Mouse (Mus musculus) MEL (cell line): ENCODE measurements around the gene Rps6ka1. TPM values are rescaled to one million over a fixed set of nuclear protein-coding genes. Genes with fewer than 3 reads are reported as not detected.
"Not testable (repeated sequence)": the region's sequence is repeated elsewhere in the genome, so short reads cannot be mapped to it uniquely, and the experiment has no call there.

Experiments
- DNase-seq: peaks from one replicate; pipeline ENCODE4 v3.0.0; 2011; ENCODE audit warnings: low read depth, low spot score
- H3K27ac ChIP-seq: 2 replicates; pipeline ENCODE4 v1.5.1; 2012; ENCODE audit warnings: low read depth, mild to moderate bottlenecking, control low read depth, low read length, moderate library complexity; ENCODE audit not compliant: control insufficient read depth
- H3K27me3 ChIP-seq, 2 experiments: fragments of 150-350 bp in 1 of 2; sonication (generic) in 1 of 2; 2 replicates each; pipeline ENCODE4 v1.6.1; 2012; ENCODE audit warnings: low read length in 2 of 2, mild to moderate bottlenecking in 2 of 2, improper control_type of control experiment in 1 of 2, moderate library complexity in 1 of 2; ENCODE audit not compliant: insufficient read depth in 2 of 2, control insufficient read depth in 1 of 2
- H3K36me3 ChIP-seq, 2 experiments: 2 replicates each; pipeline ENCODE4 v1.6.1; 2012 to 2014; ENCODE audit warnings: low read length in 2 of 2, improper control_type of control experiment in 1 of 2, inconsistent platforms in 1 of 2, mild to moderate bottlenecking in 1 of 2; ENCODE audit not compliant: insufficient read depth in 2 of 2, control insufficient read depth in 1 of 2
- H3K4me1 ChIP-seq, 2 experiments: fragments of 150-350 bp in 1 of 2; sonication (generic) in 1 of 2; 2 replicates each; pipeline ENCODE4 v1.6.1; 2012; ENCODE audit warnings: low read length in 2 of 2, improper control_type of control experiment in 1 of 2, mild to moderate bottlenecking in 1 of 2; ENCODE audit not compliant: insufficient read depth in 2 of 2, control insufficient read depth in 1 of 2
- H3K4me3 ChIP-seq, 2 experiments: fragments of 150-350 bp in 1 of 2; sonication (generic) in 1 of 2; 2 replicates each; pipeline ENCODE4 v1.5.1; 2012; ENCODE audit warnings: low read depth in 2 of 2, low read length in 2 of 2, mild to moderate bottlenecking in 2 of 2, moderate library complexity in 2 of 2, control low read depth in 1 of 2, improper control_type of control experiment in 1 of 2; ENCODE audit not compliant: control insufficient read depth in 1 of 2, insufficient read depth in 1 of 2
- H3K79me2 ChIP-seq: 2 replicates; pipeline ENCODE4 v1.6.1; 2012; ENCODE audit warnings: mild to moderate bottlenecking, low read length, moderate library complexity; ENCODE audit not compliant: control insufficient read depth, poor library complexity, insufficient read depth
- H3K9ac ChIP-seq: 2 replicates; pipeline ENCODE4 v1.6.1; 2012; ENCODE audit warnings: low read depth, mild to moderate bottlenecking, control low read depth, low read length, moderate library complexity; ENCODE audit not compliant: control insufficient read depth, poor library complexity, severe bottlenecking
- H3K9me3 ChIP-seq: fragments of 150-350 bp; sonication (generic); replicated peaks from 2 replicates; pipeline ENCODE4 v1.6.1; 2012; ENCODE audit warnings: mild to moderate bottlenecking, low read length, improper control_type of control experiment, moderate library complexity; ENCODE audit not compliant: insufficient read depth
- BHLHE40 ChIP-seq: IDR thresholded peaks from 2 replicates; pipeline ENCODE4 v1.6.1; 2012; ENCODE audit warnings: low read depth, mild to moderate bottlenecking, inconsistent platforms, low read length, improper control_type of control experiment, borderline replicate concordance
- CHD1 ChIP-seq: IDR thresholded peaks from 2 replicates; pipeline ENCODE4 v1.6.1; 2012; ENCODE audit warnings: low read depth, mild to moderate bottlenecking, inconsistent platforms, low read length, improper control_type of control experiment
- CTCF ChIP-seq, 3 experiments: IDR thresholded peaks in 2 of 3; conservative IDR thresholded peaks in 1 of 3; 2 replicates each; pipeline ENCODE4 v1.5.1; 2011 to 2012; ENCODE audit warnings: low read length in 3 of 3, low read depth in 2 of 3, mild to moderate bottlenecking in 2 of 3, improper control_type of control experiment in 1 of 3, inconsistent platforms in 1 of 3, mixed read lengths in 1 of 3, moderate library complexity in 1 of 3; ENCODE audit not compliant: control insufficient read depth in 1 of 3, insufficient read depth in 1 of 3, poor library complexity in 1 of 3, severe bottlenecking in 1 of 3
- GABPA ChIP-seq: IDR thresholded peaks from 2 replicates; pipeline ENCODE4 v1.6.1; 2012; ENCODE audit warnings: low read depth, mild to moderate bottlenecking, inconsistent platforms, low read length, improper control_type of control experiment, moderate library complexity
- HCFC1 ChIP-seq: IDR thresholded peaks from 2 replicates; pipeline ENCODE4 v1.6.1; 2012; ENCODE audit warnings: low read depth, mild to moderate bottlenecking, inconsistent platforms, low read length, improper control_type of control experiment, moderate library complexity
- MEF2A ChIP-seq: IDR thresholded peaks from 2 replicates; pipeline ENCODE4 v1.6.1; 2014; ENCODE audit warnings: low read depth, mild to moderate bottlenecking, inconsistent platforms, low read length, improper control_type of control experiment; ENCODE audit not compliant: poor library complexity, insufficient replicate concordance, severe bottlenecking; ENCODE audit errors: extremely low read depth
- MXI1 ChIP-seq: IDR thresholded peaks from 2 replicates; pipeline ENCODE4 v1.6.1; 2011; ENCODE audit warnings: mild to moderate bottlenecking, low read depth, low read length, improper control_type of control experiment
- MYB ChIP-seq: IDR thresholded peaks from 2 replicates; pipeline ENCODE4 v1.6.1; 2011; ENCODE audit warnings: mild to moderate bottlenecking, low read depth, low read length, improper control_type of control experiment
- POLR2A ChIP-seq, 2 experiments: IDR thresholded peaks; 2 replicates each; pipeline ENCODE4 v1.6.1; 2011 to 2012; ENCODE audit warnings: low read length in 2 of 2, mild to moderate bottlenecking in 2 of 2, control low read depth in 1 of 2, improper control_type of control experiment in 1 of 2, low read depth in 1 of 2, moderate library complexity in 1 of 2; ENCODE audit not compliant: control insufficient read depth in 1 of 2, insufficient read depth in 1 of 2, poor library complexity in 1 of 2
- RAD21 ChIP-seq: IDR thresholded peaks from 2 replicates; pipeline ENCODE4 v1.6.1; 2011; ENCODE audit warnings: mild to moderate bottlenecking, low read depth, low read length, improper control_type of control experiment
- USF1 ChIP-seq: IDR thresholded peaks from 2 replicates; pipeline ENCODE4 v1.6.1; 2014; ENCODE audit warnings: low read depth, mild to moderate bottlenecking, inconsistent platforms, low read length, improper control_type of control experiment, moderate library complexity
- ZMIZ1 ChIP-seq: IDR thresholded peaks from 2 replicates; pipeline ENCODE4 v1.6.1; 2012; ENCODE audit warnings: low read depth, mild to moderate bottlenecking, inconsistent platforms, low read length, improper control_type of control experiment, moderate library complexity
- ZNF384 ChIP-seq: IDR thresholded peaks from 2 replicates; pipeline ENCODE4 v1.6.1; 2012; ENCODE audit warnings: low read depth, mild to moderate bottlenecking, inconsistent platforms, low read length, improper control_type of control experiment
- polyA plus RNA-seq, 2 experiments: library from polyadenylated mRNA; stranded (reverse) in 1 of 2; unstranded in 1 of 2; fragments of >175 nt in 1 of 2; fragments of >200 nt in 1 of 2; gene quantifications; 2 replicates each; pipeline versions ENCODE4 v1.2.1 to v1.2.4; 2012; ENCODE audit warnings: low replicate concordance in 2 of 2, low read depth in 1 of 2; ENCODE audit not compliant: insufficient read length in 2 of 2, insufficient read depth in 1 of 2, missing spikeins in 1 of 2
- total RNA-seq: library from RNA; depleted of rRNA; stranded (reverse); fragments of 300-350 nt; gene quantifications from 2 replicates; pipeline ENCODE4 v1.2.3, GENCODE M21; 2012

Gene Rps6ka1
- total and polyA plus RNA-seq, 3 experiments = 45.3 to 68.9 TPM; not detected in 1

- Histone ChIP-seq H3K36me3 (no peaks in the 10 kb centered on the region), H3K4me3 (no peak overlapping the region), H3K79me2 (no peaks in the 10 kb centered on the region), H3K27me3 (peaks cover 0 to 4% of the 10 kb centered on the region in 2 experiments; a peak in 1 of 4 replicates), H3K9me3 (no peaks in the 10 kb centered on the region), H3K27ac (no peak overlapping the region), H3K9ac (no peak overlapping the region), H3K4me1 (no peaks in the 10 kb centered on the region; a peak in 1 of 4 replicates)
- DNase-seq = no peak
- TF ChIP-seq ZNF384 (0 out of 2 replicates have a peak, but pooled peaks have one; percentile 41), POLR2A (IDR thresholded peaks at IDR 0.05; ENCODE audit: control insufficient read depth in 1 of 2, insufficient read depth in 1 of 2, low read depth in 1 of 2, low read length in 2 of 2, poor library complexity in 1 of 2) (no peak)
- TF ChIP-seq, all 39 proteins: peak for 1
Observed at GRCm38 (mm10) chr4:133925204-133925603, 37.6 kb upstream of the Rps6ka1 start.

GRCm38 (mm10) chr4:133923743-133924142 is 36.1 kb upstream of the Rps6ka1 start:
- no peaks in the 10 kb centered on the region; a peak in 1 of 4 replicates for H3K4me1 ChIP-seq
- no peaks in the 10 kb centered on the region for H3K79me2 ChIP-seq
- H3K4me3 ChIP-seq = no peak overlapping the region
- no peaks in the 10 kb centered on the region for H3K9me3 ChIP-seq
- DNase-seq = no peak
- no peak overlapping the region for H3K9ac ChIP-seq
- H3K36me3 ChIP-seq = no peaks in the 10 kb centered on the region
- peaks cover 0 to 4% of the 10 kb centered on the region in 2 experiments; a peak in 1 of 4 replicates for H3K27me3 ChIP-seq
- TF ChIP-seq MYB (no peak), RAD21 (no peak), CTCF (IDR thresholded peaks at IDR 0.05 in 2 of 3, conservative IDR thresholded peaks at IDR 0.05 in 1 of 3; ENCODE audit: control insufficient read depth in 1 of 3, insufficient read depth in 1 of 3, low read depth in 2 of 3, low read length in 3 of 3, poor library complexity in 1 of 3, severe bottlenecking in 1 of 3) (no peak), MXI1 (no peak), MEF2A (no peak), USF1 (no peak), ZMIZ1 (no peak), HCFC1 (no peak), CHD1 (no peak), BHLHE40 (no peak), GABPA (no peak)
- H3K27ac ChIP-seq = no peak overlapping the region

DNA sequence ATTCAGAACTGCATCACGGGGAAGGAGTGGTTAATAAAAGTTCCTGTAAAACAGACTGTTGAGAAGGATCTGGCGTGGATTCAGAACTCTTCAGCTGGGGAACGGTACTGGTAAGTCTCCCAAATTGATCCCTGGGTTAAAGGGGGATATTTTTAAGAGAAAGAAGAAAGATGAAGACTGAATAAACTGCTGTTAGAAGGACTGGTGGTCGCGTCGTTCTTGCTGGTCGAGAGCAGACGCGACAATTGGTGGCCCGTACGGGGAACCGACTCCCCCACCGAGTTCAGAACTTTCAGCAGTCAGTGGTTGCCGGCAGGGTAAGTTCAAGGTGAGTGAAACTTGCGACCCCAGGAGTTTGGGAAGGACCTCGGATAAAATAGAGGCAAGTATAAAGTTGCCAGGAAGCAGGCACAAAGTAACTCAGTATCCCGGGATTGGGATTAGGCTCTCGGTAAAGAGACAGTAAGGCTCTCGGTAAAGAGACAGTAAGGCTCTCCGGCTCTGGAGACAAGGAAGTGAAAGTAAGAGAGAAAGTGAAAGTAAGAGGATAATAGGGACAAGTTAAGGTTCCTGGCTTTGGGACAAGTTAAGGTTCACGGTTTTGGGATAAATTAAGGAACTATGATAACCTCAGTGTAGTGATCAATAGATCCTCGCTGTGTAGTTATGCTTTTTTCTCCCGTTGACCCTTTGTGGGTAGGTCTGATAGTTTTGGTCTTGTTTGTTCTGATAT is 30.7 kb upstream of the Rps6ka1 start:
- not testable (repeated sequence) for H3K27me3 ChIP-seq, H3K9me3 ChIP-seq, H3K27ac ChIP-seq, H3K9ac ChIP-seq, H3K4me1 ChIP-seq, H3K79me2 ChIP-seq, DNase-seq, H3K36me3 ChIP-seq
- H3K4me3 ChIP-seq = peak overlapping the region in 1 of 2 experiments; percentile 37; a peak in 1 of 4 replicates
